10 mouse cellular contexts compared by ENCODE assay signal in genomic region chr4:103881641-103882040, GRCm38 (mm10).
DNase-seq lines count a peak whose midpoint lies in the region; ATAC-seq and TF ChIP-seq lines count a peak whose summit lies in the region.
"Had no signal": no experiment of that assay in that cellular context is flagged by ENCODE, and none has a peak within 500 bp of the region (broad histone marks: within the 10 kb centered on the region; RNA-seq: fewer than 3 reads in every experiment).

No protein-coding gene starts in this region.

- no peak overlapping the region for H3K4me2 ChIP-seq in kidney, embryonic 16.5 days (replicated peaks; ENCODE audit: low read depth, low read length)
- no peak overlapping the region for H3K4me2 ChIP-seq in neural tube, embryonic 15.5 days
- H3K4me2 ChIP-seq: liver, embryonic 11.5 days had no signal

- H3K9ac ChIP-seq in kidney, embryonic 16.5 days (replicated peaks; ENCODE audit: low read length), result no peak overlapping the region
- no peak overlapping the region for H3K9ac ChIP-seq in neural tube, embryonic 15.5 days (replicated peaks)

- no peak for ATAC-seq in kidney, embryonic 16.5 days (ENCODE audit: low FRiP score, low TSS enrichment)
- ATAC-seq in neural tube, embryonic 15.5 days (ENCODE audit: low FRiP score), result no peak

- H3K36me3 ChIP-seq in kidney, embryonic 16.5 days (ENCODE audit: insufficient read depth, low read length), result no peaks in the 10 kb centered on the region
- no peaks in the 10 kb centered on the region for H3K36me3 ChIP-seq in neural tube, embryonic 15.5 days

- TF ChIP-seq POLR2A in brain, embryonic 14.5 days (IDR thresholded peaks at IDR 0.05; ENCODE audit: borderline replicate concordance, extremely low read depth, insufficient read depth, insufficient read length, poor library complexity, severe bottlenecking), result no peak

- no peaks in the 10 kb centered on the region for H3K4me1 ChIP-seq in kidney, embryonic 16.5 days (ENCODE audit: insufficient read depth, low read length)
- H3K4me1 ChIP-seq in neural tube, embryonic 15.5 days, result no peaks in the 10 kb centered on the region

- no peaks in the 10 kb centered on the region for H3K27me3 ChIP-seq in kidney, embryonic 16.5 days (ENCODE audit: insufficient read depth, low read length)
- no peaks in the 10 kb centered on the region for H3K27me3 ChIP-seq in neural tube, embryonic 15.5 days (replicated peaks)

- intact Hi-C loops in left cerebral cortex, postnatal 4 days (cut with DNase I), result no loop called here

- no peak overlapping the region for H3K4me3 ChIP-seq in kidney, embryonic 16.5 days (ENCODE audit: low read length)
- no peak overlapping the region for H3K4me3 ChIP-seq in neural tube, embryonic 15.5 days (replicated peaks)

- no peaks in the 10 kb centered on the region for H3K9me3 ChIP-seq in kidney, embryonic 16.5 days (ENCODE audit: low read length)
- no peaks in the 10 kb centered on the region for H3K9me3 ChIP-seq in neural tube, embryonic 15.5 days (replicated peaks)

- TF ChIP-seq CTCF in brain, embryonic 14.5 days (IDR thresholded peaks at IDR 0.05; ENCODE audit: borderline replicate concordance, extremely low read depth, insufficient read depth, insufficient read length), result no peak

- peak; percentile 94 for DNase-seq in brain, embryonic 14.5 days (ENCODE audit: low read depth)
- peak; percentile 45 for DNase-seq in cerebellum, adult 8-10 months
- DNase-seq in layer of hippocampus, adult 11-12 months (ENCODE audit: low spot score), result peak; percentile 83
- peak; percentile 87 for DNase-seq in left cerebral cortex, postnatal 4 days
- no peak for DNase-seq in kidney, postnatal 4 days
- DNase-seq: kidney, adult 18-20 months; thymus, adult 2 months had no signal

- 72% methylated on average over 3 of the region's 3 CpGs for WGBS in kidney, embryonic 16.5 days
- WGBS in neural tube, embryonic 15.5 days, result 53% methylated on average over 3 of the region's 3 CpGs

- H3K27ac ChIP-seq in kidney, embryonic 16.5 days (ENCODE audit: low read length), result no peak overlapping the region
- H3K27ac ChIP-seq in neural tube, embryonic 15.5 days (replicated peaks), result no peak overlapping the region

Comparison
In these comparisons a context has a peak if more than half of its experiments do, and no peak if none do; other contexts are left out.
1. DNase-seq: peak in brain, embryonic 14.5 days (single experiment), cerebellum, adult 8-10 months (single experiment), layer of hippocampus, adult 11-12 months (single experiment) and left cerebral cortex, postnatal 4 days (single experiment); none in kidney, postnatal 4 days (0 of 2).